Mouse (Mus musculus): ENCODE results near the gene Tmem239.

Tmem239 gene

GRCm38 (mm10) chr2:130451086-130451726, 44.9 kb downstream of the Tmem239 start:
- in situ Hi-C loops (cut with MseI, MboI), result no loop called here

GRCm38 (mm10) chr2:130451727-130452090, 45.4 kb downstream of the Tmem239 start:
- in situ Hi-C loops (cut with MseI, MboI), result no loop called here

DNA sequence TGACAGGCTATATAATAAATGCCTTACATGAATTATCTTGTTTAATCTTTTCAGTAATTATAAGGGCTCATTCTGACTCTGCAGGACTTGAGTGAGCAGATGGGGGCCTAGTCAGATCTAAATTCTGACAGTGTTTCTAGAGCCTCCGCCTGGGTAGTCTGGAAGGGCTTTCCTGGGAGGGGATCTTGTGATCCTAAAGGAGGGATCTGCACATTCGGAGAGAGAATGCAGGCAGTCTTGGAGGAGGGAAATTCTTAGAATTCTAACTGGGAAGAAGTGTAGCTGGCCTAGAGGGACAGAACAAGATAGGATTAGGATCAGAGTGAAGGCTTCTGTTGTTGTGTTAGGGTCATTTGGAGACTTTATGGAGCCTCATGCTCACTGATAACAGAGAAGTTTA, 46.0 kb downstream of the Tmem239 start:
- in situ Hi-C loops (cut with MseI, MboI), result no loop called here

DNA sequence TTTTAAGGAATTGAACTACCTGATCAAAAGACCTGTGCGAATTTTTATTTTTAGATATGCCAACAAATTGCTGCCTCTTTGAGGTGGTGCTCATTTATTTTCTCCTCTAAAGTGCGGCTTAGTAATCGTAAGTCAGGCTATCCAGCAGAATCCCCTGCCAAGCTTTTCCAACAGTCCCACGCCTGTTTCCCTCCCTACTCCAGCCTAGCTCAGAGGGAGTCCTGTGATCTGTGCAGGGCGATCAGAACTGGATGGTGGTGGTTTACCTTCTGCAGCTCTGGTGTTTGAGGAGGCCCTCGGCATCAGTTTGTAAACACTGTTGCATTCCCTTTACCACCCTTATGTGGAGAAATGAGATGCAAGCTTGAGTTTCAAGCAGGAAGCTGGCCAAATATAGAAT, 47.1 kb downstream of the Tmem239 start:
- in situ Hi-C loops (cut with MseI, MboI), result no loop called here

DNA sequence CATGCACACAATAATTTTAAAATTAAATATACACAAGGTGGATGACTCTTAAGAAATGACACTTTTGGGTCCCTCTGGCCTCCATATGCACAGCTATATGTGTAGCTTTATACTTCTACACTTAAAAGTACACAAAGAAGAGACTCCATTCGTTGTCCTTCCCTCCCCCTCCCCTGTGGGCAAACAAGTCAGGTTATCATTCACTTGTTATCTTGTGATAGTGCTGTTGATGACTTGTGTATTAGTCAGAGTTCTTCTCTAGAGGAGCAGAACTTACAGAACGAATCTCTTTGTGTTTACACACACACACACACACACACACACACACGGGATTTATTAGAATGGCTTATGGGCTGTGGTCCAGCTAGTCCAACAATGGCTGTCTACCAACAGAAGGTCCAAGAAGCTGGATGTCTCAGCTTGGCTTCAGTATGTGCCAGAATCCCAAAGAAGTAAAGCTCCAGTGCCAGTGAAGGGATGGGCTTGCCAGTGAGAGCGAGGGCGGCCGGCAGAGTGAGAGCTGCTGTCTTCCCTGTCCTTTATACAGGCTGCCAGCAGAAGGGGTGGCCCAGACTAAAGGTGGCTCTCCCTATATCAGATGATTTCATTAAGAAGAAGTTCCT, 48.6 kb downstream of the Tmem239 start:
- in situ Hi-C loops (cut with MseI, MboI), result no loop called here
